Mouse (Mus musculus) ES-E14 (cell line): ENCODE measurements around the gene Ksr1. TPM values are rescaled to one million over a fixed set of nuclear protein-coding genes. Genes with fewer than 3 reads are reported as not detected.

Experiments used
- DNase-seq: peaks from one replicate; pipeline ENCODE4 v3.0.0-alpha.2; 2013; ENCODE audit warnings: low read depth, low spot score
- H3K27ac ChIP-seq: 2 replicates; pipeline ENCODE4 v1.5.1; 2012; ENCODE audit warnings: low read depth, mild to moderate bottlenecking, low read length, moderate library complexity, mixed read lengths; ENCODE audit not compliant: poor library complexity, insufficient read depth, severe bottlenecking
- H3K36me3 ChIP-seq: 2 replicates; pipeline ENCODE4 v1.6.1; 2012; ENCODE audit warnings: mild to moderate bottlenecking, low read length, moderate library complexity, mixed read lengths; ENCODE audit not compliant: control insufficient read depth, poor library complexity, insufficient read depth, severe bottlenecking
- H3K4me1 ChIP-seq, 2 experiments: fragments of 150-350 bp in 1 of 2; sonication (generic) in 1 of 2; 2 replicates each; pipeline ENCODE4 v1.6.1; 2012; ENCODE audit warnings: low read length in 2 of 2, mild to moderate bottlenecking in 1 of 2, mixed read lengths in 1 of 2; ENCODE audit not compliant: control insufficient read depth in 2 of 2, insufficient read depth in 2 of 2, poor library complexity in 1 of 2
- H3K4me3 ChIP-seq, 2 experiments: fragments of 150-350 bp in 1 of 2; sonication (generic) in 1 of 2; 2 replicates each; pipeline ENCODE4 v1.5.1; 2012; ENCODE audit warnings: low read length in 2 of 2, low read depth in 1 of 2, mild to moderate bottlenecking in 1 of 2, mixed read lengths in 1 of 2; ENCODE audit not compliant: insufficient read depth in 1 of 2, poor library complexity in 1 of 2, severe bottlenecking in 1 of 2
- H3K9ac ChIP-seq: 2 replicates; pipeline ENCODE4 v1.6.1; 2012; ENCODE audit warnings: low read depth, mild to moderate bottlenecking, low read length, mixed read lengths; ENCODE audit not compliant: poor library complexity, insufficient read depth, severe bottlenecking
- H3K9me3 ChIP-seq: fragments of 150-350 bp; sonication (generic); 2 replicates; pipeline ENCODE4 v1.6.1; 2012; ENCODE audit warnings: low read depth, mild to moderate bottlenecking, low read length; ENCODE audit not compliant: control insufficient read depth, insufficient read depth
- CHD2 ChIP-seq: IDR thresholded peaks from 2 replicates; pipeline ENCODE4 v1.6.1; 2014; ENCODE audit warnings: mild to moderate bottlenecking, low read depth, low read length, inconsistent platforms
- HCFC1 ChIP-seq: IDR thresholded peaks from 2 replicates; pipeline ENCODE4 v1.6.1; 2012; ENCODE audit warnings: low read length, inconsistent platforms, borderline replicate concordance; ENCODE audit not compliant: insufficient read depth
- MAFK ChIP-seq: IDR thresholded peaks from 2 replicates; pipeline ENCODE4 v1.6.1; 2014; ENCODE audit warnings: mild to moderate bottlenecking, low read depth, low read length, inconsistent platforms; ENCODE audit not compliant: insufficient read depth
- ZC3H11A ChIP-seq: IDR thresholded peaks from 2 replicates; pipeline ENCODE4 v1.6.1; 2012; ENCODE audit warnings: low read depth, mild to moderate bottlenecking, inconsistent platforms, low read length, borderline replicate concordance
- ZNF384 ChIP-seq: IDR thresholded peaks from 2 replicates; pipeline ENCODE4 v1.6.1; 2012; ENCODE audit warnings: low read depth, low read length, inconsistent platforms
- in situ Hi-C, 2 experiments: fragments of 600-800 bp; cut with MboI; formaldehyde crosslinking; loops; one replicate each; pipeline ENCODE4 v1.15.1; 2025; ENCODE audit warnings: low sequenced_read_pairs in 2 of 2, inconsistent platforms in 1 of 2; ENCODE audit not compliant: unreplicated experiment in 2 of 2
- total RNA-seq: library from RNA; depleted of rRNA; stranded (reverse); fragments of 300-350 nt; gene quantifications from 2 replicates; pipeline ENCODE4 v1.2.3, GENCODE M21; 2012

Ksr1 gene
- total RNA-seq, 1 experiment, result 11.3 TPM

DNA sequence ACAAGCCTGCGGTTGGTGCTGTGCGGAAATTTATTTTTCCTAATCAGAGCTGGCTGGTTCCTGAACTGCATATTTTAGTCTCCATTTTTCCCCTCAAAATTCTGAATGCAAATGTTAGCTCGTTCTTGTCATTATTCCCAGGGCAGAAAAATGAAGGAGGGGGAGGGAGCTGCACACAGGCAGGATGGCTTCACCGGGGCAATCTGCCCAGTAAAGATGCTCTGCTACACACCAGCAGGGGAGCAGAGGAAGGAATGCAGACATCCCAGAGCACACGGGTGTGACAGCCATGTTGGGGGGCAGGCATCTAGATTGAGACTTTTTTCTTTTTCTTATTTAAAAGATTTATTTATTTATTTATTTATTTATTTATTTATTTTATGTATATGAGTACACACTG, 9.0 kb downstream of the Ksr1 start:
- H3K36me3 ChIP-seq, result no peaks in the 10 kb centered on the region
- no peak overlapping the region for H3K27ac ChIP-seq
- in situ Hi-C loops, result no loop called here
- TF ChIP-seq ZNF384 (no peak), HCFC1 (no peak), MAFK (no peak), ZC3H11A (no peak), CHD2 (no peak)
- H3K9ac ChIP-seq, result no peak overlapping the region
- DNase-seq, result no peak
- H3K4me3 ChIP-seq, result no peak overlapping the region
- H3K4me1 ChIP-seq, result peaks cover 3 to 25% of the 10 kb centered on the region in 2 experiments; a peak in 3 of 4 replicates
- H3K9me3 ChIP-seq, result no peaks in the 10 kb centered on the region

- DNase-seq, result no peak
- Histone ChIP-seq H3K4me3 (no peak overlapping the region), H3K27ac (peak overlapping the region; percentile 40; the same call in 1 of the 2 replicates), H3K4me1 (peaks cover 3 to 21% of the 10 kb centered on the region in 2 experiments; a peak in 3 of 4 replicates), H3K36me3 (no peaks in the 10 kb centered on the region), H3K9me3 (no peaks in the 10 kb centered on the region), H3K9ac (no peak overlapping the region)
- TF ChIP-seq HCFC1 (no peak), CHD2 (no peak), ZNF384 (no peak), MAFK (no peak), ZC3H11A (no peak)
- in situ Hi-C loops, result no loop called here
Measured at GRCm38 (mm10) chr11:79135685-79136360, 10.4 kb downstream of the Ksr1 start.

- Histone ChIP-seq H3K36me3 (no peaks in the 10 kb centered on the region), H3K4me1 (peaks cover 3 to 24% of the 10 kb centered on the region in 2 experiments; a peak in 3 of 4 replicates), H3K27ac (peak overlapping the region; percentile 40; the same call in 1 of the 2 replicates), H3K4me3 (no peak overlapping the region), H3K9me3 (no peaks in the 10 kb centered on the region), H3K9ac (no peak overlapping the region)
- in situ Hi-C loops, result no loop called here
- TF ChIP-seq ZNF384 (peak; percentile 80), ZC3H11A (no peak)
- no peak for DNase-seq
Measured at GRCm38 (mm10) chr11:79135105-79135503, 11.1 kb downstream of the Ksr1 start.

GRCm38 (mm10) chr11:79134416-79135104, 11.6 kb downstream of the Ksr1 start:
- Histone ChIP-seq H3K4me1 (peaks cover 3 to 30% of the 10 kb centered on the region in 2 experiments), H3K4me3 (no peak overlapping the region)

More at GRCm38 (mm10) chr11:79134416-79135104, 11.6 kb downstream of the Ksr1 start:
- in situ Hi-C loops, result no loop called here
- Histone ChIP-seq H3K27ac (no peak overlapping the region; the same call in 1 of the 2 replicates), H3K36me3 (no peaks in the 10 kb centered on the region), H3K9me3 (no peaks in the 10 kb centered on the region), H3K9ac (no peak overlapping the region)
- no peak for TF ChIP-seq CHD2
- TF ChIP-seq ZC3H11A, result no peak
- TF ChIP-seq MAFK, result no peak
- no peak for TF ChIP-seq ZNF384
- no peak for TF ChIP-seq HCFC1
- no peak for DNase-seq
